Mouse (Mus musculus) stomach, embryonic 15.5 days (tissue): ENCODE results near the gene Snrnp25. TPM values are rescaled to one million over a fixed set of nuclear protein-coding genes. Genes with fewer than 3 reads are reported as not detected.

Experiments used
- ATAC-seq: fragments of 200-750 bp; cut with Nextera tagmentation; 2 replicates; pipeline ENCODE4 v1.8.0; 2017; ENCODE audit warnings: low read depth, moderate number of reproducible peaks, moderate TSS enrichment; ENCODE audit not compliant: insufficient read depth, low FRiP score
- H3K27ac ChIP-seq: fragments of 300-500 bp; sonication (generic); 2 replicates; pipeline ENCODE4 v1.5.1; 2015; ENCODE audit warnings: mild to moderate bottlenecking, inconsistent platforms
- H3K27me3 ChIP-seq: fragments of 300-500 bp; sonication (generic); replicated peaks from 2 replicates; pipeline ENCODE4 v1.6.1; 2015; ENCODE audit warnings: inconsistent platforms
- H3K36me3 ChIP-seq: fragments of 300-500 bp; sonication (generic); 2 replicates; pipeline ENCODE4 v1.6.1; 2015; ENCODE audit warnings: inconsistent platforms
- H3K4me1 ChIP-seq: fragments of 300-500 bp; sonication (generic); 2 replicates; pipeline ENCODE4 v1.6.1; 2015; ENCODE audit warnings: inconsistent platforms
- H3K4me2 ChIP-seq: fragments of 300-500 bp; sonication (generic); 2 replicates; pipeline ENCODE4 v1.6.1; 2015; ENCODE audit warnings: mild to moderate bottlenecking, inconsistent platforms
- H3K4me3 ChIP-seq: fragments of 300-500 bp; sonication (generic); replicated peaks from 2 replicates; pipeline ENCODE4 v1.5.1; 2015; ENCODE audit warnings: inconsistent platforms
- H3K9ac ChIP-seq: fragments of 300-500 bp; sonication (generic); 2 replicates; pipeline ENCODE4 v1.6.1; 2015; ENCODE audit warnings: inconsistent platforms
- H3K9me3 ChIP-seq: fragments of 300-500 bp; sonication (generic); 2 replicates; pipeline ENCODE4 v1.6.1; 2016; ENCODE audit warnings: inconsistent platforms
- WGBS: fragments of 180-500 bp; shearing (Covaris S2); methylation state at CpG from one replicate; pipeline ENCODE4 v1.1.7; 2015; 5-methylcytosine and 5-hydroxymethylcytosine counted together
- polyA plus RNA-seq: library from polyadenylated mRNA; unstranded; fragments of >200 nt; fragmentation: Nextera tagmentation; extraction: Ambion mirVana; gene quantifications from 2 replicates; pipeline ENCODE4 v1.2.1, GENCODE M21; 2015

The Snrnp25 gene
- polyA plus RNA-seq, 1 experiment from 2014 or later, result 57.5 TPM

GRCm38 (mm10) chr11:32219287-32219686, 14.1 kb downstream of the Snrnp25 start:
- H3K9me3 ChIP-seq, result no peaks in the 10 kb centered on the region
- no peaks in the 10 kb centered on the region for H3K27me3 ChIP-seq
- ATAC-seq, result no peak
- 84% methylated on average over 10 of the region's 10 CpGs for WGBS
- 0 out of 2 replicates have a peak overlapping the region, but pooled peaks have one; percentile 78 for H3K4me2 ChIP-seq
- no peak overlapping the region for H3K27ac ChIP-seq
- peaks cover 49% of the 10 kb centered on the region for H3K4me1 ChIP-seq
- H3K36me3 ChIP-seq, result peaks cover 15% of the 10 kb centered on the region
- no peak overlapping the region for H3K4me3 ChIP-seq
- H3K9ac ChIP-seq, result no peak overlapping the region

DNA sequence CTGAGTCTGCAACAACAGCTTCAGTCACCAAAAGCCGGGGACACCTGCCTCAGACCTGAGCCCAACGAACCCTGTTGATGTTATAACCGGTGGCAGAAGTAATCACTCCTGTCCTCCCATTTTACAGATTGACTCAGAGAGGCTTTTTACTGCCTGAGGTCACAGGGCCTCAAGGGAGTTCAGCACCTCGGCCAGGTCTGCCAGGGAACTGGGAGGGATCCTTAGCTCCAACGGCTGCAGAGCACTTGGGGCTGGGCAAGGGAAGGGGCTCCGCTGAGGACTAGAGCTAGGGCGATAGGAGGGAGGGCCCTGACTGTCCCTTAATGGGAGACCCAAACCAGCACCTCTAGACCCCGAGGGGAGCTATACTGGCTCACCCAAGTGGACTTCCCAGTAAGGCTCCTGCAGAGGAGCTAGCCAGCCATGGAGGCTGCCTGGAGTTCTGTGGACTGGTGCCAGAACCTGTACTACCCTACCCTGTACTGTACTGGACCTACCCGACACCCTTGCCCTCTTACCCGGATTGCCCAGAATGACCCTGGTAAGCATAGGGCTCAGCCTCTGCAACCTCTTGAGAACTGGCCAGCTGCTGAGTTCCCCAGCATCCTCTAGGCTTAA, 15.5 kb downstream of the Snrnp25 start:
- peak overlapping the region; percentile 94; the same call in 1 of the 2 replicates for H3K9ac ChIP-seq
- peaks cover 2% of the 10 kb centered on the region; the same call in 1 of the 2 replicates for H3K36me3 ChIP-seq
- peak overlapping the region; percentile 97 for H3K27ac ChIP-seq
- H3K9me3 ChIP-seq, result no peaks in the 10 kb centered on the region
- peaks cover 64% of the 10 kb centered on the region for H3K4me1 ChIP-seq
- no peaks in the 10 kb centered on the region for H3K27me3 ChIP-seq
- peak overlapping the region; percentile 90 for H3K4me3 ChIP-seq
- peak overlapping the region; percentile 78 for H3K4me2 ChIP-seq
- ATAC-seq, result no peak; the same call in 1 of the 2 replicates
- 32% methylated on average over 10 of the region's 10 CpGs for WGBS

DNA sequence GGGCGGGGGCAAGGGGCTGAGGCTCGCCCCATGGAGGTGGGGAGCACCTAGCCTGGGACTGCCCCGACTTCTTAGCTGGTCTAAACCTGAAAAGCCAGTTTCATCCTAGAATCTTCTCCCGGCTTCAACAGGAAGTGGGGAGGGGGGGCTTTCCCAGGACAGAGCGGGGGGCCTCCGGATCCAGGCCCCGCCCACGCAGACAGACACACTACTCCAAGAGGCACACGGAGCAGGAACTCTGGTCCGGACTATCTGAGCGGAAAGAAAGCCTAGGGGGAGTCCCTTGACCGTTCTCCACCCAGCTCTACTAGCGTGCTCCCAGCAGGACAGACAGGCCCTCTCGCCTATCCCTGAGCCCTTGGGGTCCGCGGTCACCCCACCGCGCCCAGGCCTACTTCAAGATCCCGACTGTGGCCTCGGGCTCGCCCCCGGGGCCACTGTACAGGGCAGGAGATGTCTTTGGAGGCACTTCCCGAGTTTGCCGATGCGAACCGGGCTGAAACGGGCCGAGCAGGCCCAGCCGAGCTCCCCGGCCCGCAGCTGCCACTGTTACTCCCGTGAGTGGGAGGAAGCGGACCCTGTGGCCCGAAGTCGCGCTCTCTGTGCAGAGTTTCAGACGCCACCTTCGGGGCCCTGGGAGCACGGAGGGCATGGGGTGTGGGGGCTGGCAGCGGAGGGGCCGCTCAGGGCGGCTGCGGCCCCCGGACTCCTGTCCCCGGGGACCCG, 16.2 kb downstream of the Snrnp25 start:
- ATAC-seq, result peak; percentile 69
- peak overlapping the region; percentile 90 for H3K4me3 ChIP-seq
- peak overlapping the region; percentile 94 for H3K9ac ChIP-seq
- no peaks in the 10 kb centered on the region for H3K9me3 ChIP-seq
- H3K4me1 ChIP-seq, result peaks cover 69% of the 10 kb centered on the region
- H3K27me3 ChIP-seq, result no peaks in the 10 kb centered on the region
- H3K36me3 ChIP-seq, result no peaks in the 10 kb centered on the region
- H3K27ac ChIP-seq, result peak overlapping the region; percentile 97
- H3K4me2 ChIP-seq, result peak overlapping the region; percentile 78
- under 1% methylated on average over 46 of the region's 46 CpGs for WGBS

DNA sequence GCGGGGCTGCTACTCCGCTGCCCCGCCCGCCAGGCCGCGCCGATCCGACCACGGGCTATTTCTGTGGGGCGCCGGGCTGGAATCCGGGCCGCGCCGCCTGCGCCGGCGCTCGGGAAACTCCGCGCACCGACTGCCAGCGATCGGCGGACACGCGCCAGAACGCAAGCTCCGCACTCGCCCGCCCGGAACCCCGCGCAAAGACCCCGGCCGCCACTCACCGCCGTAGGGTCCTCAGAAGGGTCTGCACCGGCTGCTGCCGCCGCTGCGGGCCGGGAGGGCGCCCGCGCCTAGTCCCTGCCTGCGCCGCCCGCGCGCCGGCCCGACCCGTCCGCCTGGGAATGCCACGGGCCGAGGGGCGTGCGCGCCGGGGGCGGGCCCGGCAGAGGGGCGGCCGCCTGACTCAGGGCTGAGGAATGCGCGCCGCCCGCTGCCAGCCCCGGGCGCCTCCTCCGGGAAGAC, 16.8 kb downstream of the Snrnp25 start, which contains the start of gene Rhbdf1:
Rhbdf1 (minus strand) TSS at position 350 of the 459 bp plus-strand sequence.
- no peaks in the 10 kb centered on the region for H3K9me3 ChIP-seq
- H3K4me3 ChIP-seq, result peak within 1 kb of the TSS; percentile 90
- no peaks in the 10 kb centered on the region for H3K27me3 ChIP-seq
- H3K4me1 ChIP-seq, result peaks cover 71% of the 10 kb centered on the region
- peak within 1 kb of the TSS; percentile 94 for H3K9ac ChIP-seq
- WGBS, result 0% methylated on average over 52 of the region's 72 CpGs
- H3K4me2 ChIP-seq, result peak within 1 kb of the TSS; percentile 78
- H3K36me3 ChIP-seq, result no peaks in the 10 kb centered on the region
- peak within 1 kb of the TSS; percentile 97 for H3K27ac ChIP-seq
- no peak for ATAC-seq

DNA sequence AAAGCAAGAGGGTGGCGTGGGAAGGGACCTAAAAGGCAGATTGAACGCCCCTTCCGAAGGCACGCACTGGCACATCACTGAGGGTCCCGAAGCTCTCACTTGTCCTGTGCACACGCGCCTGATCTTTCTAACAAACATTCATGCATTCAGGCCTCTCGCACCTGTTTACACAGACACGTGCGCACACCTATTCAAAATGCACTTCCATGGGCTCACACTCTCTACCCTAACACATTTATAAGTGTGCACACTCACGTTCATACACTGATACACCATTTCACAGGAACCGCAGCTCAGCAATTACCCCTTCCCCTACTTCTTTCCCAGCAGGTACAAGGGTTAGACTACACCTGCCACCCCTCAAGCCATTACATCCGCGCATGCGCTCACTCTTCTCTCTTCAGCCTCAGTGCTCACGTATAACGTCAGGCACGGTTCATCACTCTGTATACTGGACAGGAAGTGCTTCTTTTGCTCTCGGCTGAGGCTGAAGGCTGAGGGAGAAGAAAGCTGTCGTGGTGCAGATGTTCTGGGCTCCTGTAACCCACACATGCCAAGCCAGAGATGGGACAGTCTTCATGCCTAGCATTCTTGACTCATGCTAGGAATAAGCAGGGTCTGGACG, 17.5 kb downstream of the Snrnp25 start:
- no peak for ATAC-seq
- Histone ChIP-seq H3K4me3 (peak overlapping the region; percentile 90), H3K27me3 (no peaks in the 10 kb centered on the region), H3K4me1 (peaks cover 74% of the 10 kb centered on the region), H3K4me2 (peak overlapping the region; percentile 78), H3K9me3 (no peaks in the 10 kb centered on the region), H3K36me3 (no peaks in the 10 kb centered on the region), H3K27ac (peak overlapping the region; percentile 97), H3K9ac (peak overlapping the region; percentile 94; the same call in 1 of the 2 replicates)
- 6% methylated on average over 21 of the region's 21 CpGs for WGBS

GRCm38 (mm10) chr11:32223297-32223967, 18.2 kb downstream of the Snrnp25 start:
- no peak for ATAC-seq
- Histone ChIP-seq H3K27ac (peak overlapping the region; percentile 1; the same call in 1 of the 2 replicates), H3K36me3 (no peaks in the 10 kb centered on the region), H3K4me1 (peaks cover 73% of the 10 kb centered on the region), H3K9ac (no peak overlapping the region), H3K4me2 (peak overlapping the region; percentile 78; the same call in 1 of the 2 replicates), H3K9me3 (no peaks in the 10 kb centered on the region), H3K4me3 (no peak overlapping the region), H3K27me3 (no peaks in the 10 kb centered on the region)
- WGBS, result 65% methylated on average over 4 of the region's 4 CpGs

GRCm38 (mm10) chr11:32224468-32225139, 19.4 kb downstream of the Snrnp25 start:
- Histone ChIP-seq H3K4me1 (peaks cover 61% of the 10 kb centered on the region), H3K27ac (peak overlapping the region; percentile 93), H3K27me3 (no peaks in the 10 kb centered on the region), H3K4me2 (peak overlapping the region; percentile 23; the same call in 1 of the 2 replicates), H3K4me3 (no peak overlapping the region), H3K36me3 (no peaks in the 10 kb centered on the region), H3K9ac (no peak overlapping the region), H3K9me3 (no peaks in the 10 kb centered on the region)
- peak; percentile 23; the same call in 1 of the 2 replicates for ATAC-seq
- WGBS, result 15% methylated on average over 4 of the region's 4 CpGs

GRCm38 (mm10) chr11:32225222-32226104, 20.2 kb downstream of the Snrnp25 start:
- Histone ChIP-seq H3K9me3 (no peaks in the 10 kb centered on the region), H3K9ac (no peak overlapping the region)
- no peak for ATAC-seq

DNA sequence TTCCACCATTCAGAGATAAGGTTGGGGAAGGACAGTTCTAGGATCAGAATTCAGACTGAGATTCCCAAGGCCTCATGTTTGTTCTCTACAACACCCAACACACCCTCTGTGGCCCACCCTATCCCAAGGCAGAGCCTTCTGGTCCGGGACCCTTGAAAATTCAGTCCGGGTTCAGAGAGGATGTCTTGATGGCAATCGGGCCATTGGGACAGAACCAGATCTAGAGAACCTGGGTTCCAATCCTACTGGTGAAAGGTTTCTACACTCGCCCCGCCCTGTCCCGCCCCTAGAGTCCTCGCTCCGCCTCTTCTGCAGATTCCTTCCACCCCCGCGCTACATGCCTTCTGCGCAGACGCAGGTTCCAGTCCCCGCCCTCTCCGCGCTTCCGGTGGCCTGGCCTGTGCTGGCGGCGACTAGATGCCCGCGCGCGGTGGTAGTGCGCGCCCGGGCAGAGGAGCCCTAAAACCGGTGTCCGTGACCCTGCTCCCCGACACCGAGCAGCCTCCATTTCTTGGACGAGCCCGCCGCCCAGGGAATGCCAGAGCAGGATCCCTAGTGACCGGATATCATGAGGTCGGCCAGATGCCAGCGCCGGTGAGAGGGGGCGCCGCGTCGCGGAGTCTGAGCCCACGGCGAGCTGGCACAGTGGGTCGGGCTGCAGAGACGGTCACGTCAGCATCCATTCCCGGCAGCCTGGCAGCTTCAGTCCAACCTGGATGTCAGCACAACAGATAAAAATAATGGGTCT, 21.1 kb downstream of the Snrnp25 start, which contains the start of gene Mpg:
Mpg (plus strand) TSS at position 382 of the 748 bp plus-strand sequence.
- Histone ChIP-seq H3K27me3 (no peaks in the 10 kb centered on the region), H3K27ac (peak within 1 kb of the TSS; percentile 93), H3K4me1 (peaks cover 47% of the 10 kb centered on the region), H3K36me3 (peaks cover 7% of the 10 kb centered on the region; the same call in 1 of the 2 replicates), H3K4me2 (peak within 1 kb of the TSS; percentile 84), H3K4me3 (peak within 1 kb of the TSS; percentile 73), H3K9ac (peak within 1 kb of the TSS; percentile 81), H3K9me3 (no peaks in the 10 kb centered on the region)
- ATAC-seq, result peak; percentile 68
- 3% methylated on average over 46 of the region's 47 CpGs for WGBS

More at GRCm38 (mm10) chr11:32225222-32226104, 20.2 kb downstream of the Snrnp25 start:
- Histone ChIP-seq H3K4me1 (peaks cover 53% of the 10 kb centered on the region), H3K4me3 (no peak overlapping the region), H3K27me3 (no peaks in the 10 kb centered on the region), H3K4me2 (peak overlapping the region; percentile 23), H3K36me3 (0 out of 2 replicates have a peak, but pooled peaks cover 3% of the 10 kb centered on the region), H3K27ac (peak overlapping the region; percentile 93)
- 42% methylated on average over 7 of the region's 7 CpGs for WGBS
